Mouse (Mus musculus) olfactory bulb, adult 2 months (tissue): ENCODE data around the gene Tbrg1.

Source experiments
- CTCF ChIP-seq: fragments of 200-500 bp; IDR thresholded peaks from 2 replicates; pipeline ENCODE4 v1.5.1; 2012; ENCODE audit warnings: low read depth, mild to moderate bottlenecking, low read length, moderate library complexity; ENCODE audit not compliant: insufficient read depth
- POLR2A ChIP-seq: fragments of 200-500 bp; IDR thresholded peaks from 2 replicates; pipeline ENCODE4 v1.6.1; 2012; ENCODE audit warnings: mild to moderate bottlenecking, low read depth, low read length, moderate library complexity; ENCODE audit not compliant: insufficient read depth

DNA sequence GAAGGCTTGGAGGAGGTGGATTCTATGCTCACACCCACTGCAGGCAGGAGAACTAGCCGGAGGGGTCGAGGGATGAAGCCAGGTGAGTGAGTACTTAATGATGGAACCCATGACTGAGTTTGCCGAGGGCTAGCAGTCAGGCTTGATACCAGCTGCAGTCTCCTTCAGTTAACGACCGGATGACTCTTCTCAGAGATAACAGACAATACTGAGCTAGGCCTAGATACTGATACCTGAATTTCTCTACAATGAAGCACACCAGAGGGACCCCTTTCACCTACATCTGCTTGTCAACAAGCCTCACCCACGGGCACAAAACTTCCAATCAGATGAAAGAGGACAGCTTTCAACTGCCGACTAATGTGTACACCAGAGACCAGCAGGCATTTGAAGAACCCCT is 8.9 kb upstream of the Tbrg1 start:
- TF ChIP-seq CTCF (no peak), POLR2A (no peak)
